Mouse (Mus musculus) heart, postnatal 0 days (tissue): ENCODE measurements around the gene Klhdc8a.

Experiments used
- CTCF ChIP-seq: IDR thresholded peaks from 2 replicates; pipeline ENCODE4 v1.5.1; 2016; ENCODE audit warnings: antibody characterized with exemption, control low read depth, low read depth
- EP300 ChIP-seq: IDR thresholded peaks from 2 replicates; pipeline ENCODE4 v1.6.1; 2016; ENCODE audit warnings: antibody characterized with exemption, low read depth

- no peak for TF ChIP-seq EP300
- no peak for TF ChIP-seq CTCF
Observed at GRCm38 (mm10) chr1:132287445-132287844, 11.0 kb upstream of the Klhdc8a start.
